Mouse (Mus musculus) stomach, postnatal 0 days (tissue): Measurements from ENCODE around the gene Ereg.

Experiments used
- CTCF ChIP-seq: IDR thresholded peaks from 2 replicates; pipeline ENCODE4 v1.5.1; 2016; ENCODE audit warnings: antibody characterized with exemption, low read depth, mild to moderate bottlenecking, moderate library complexity
- EP300 ChIP-seq: optimal IDR thresholded peaks from 2 replicates; pipeline ENCODE3; 2016; ENCODE audit warnings: antibody characterized with exemption

- TF ChIP-seq CTCF (no peak), EP300 (no peak)
These were observed 796 bp upstream of the Ereg start for GRCm38 (mm10) chr5:91073626-91074025.
